Mouse (Mus musculus) urinary bladder, adult 18-20 months (tissue): Measurements from ENCODE around the gene Gm8914.
"Not testable (repeated sequence)": the region's sequence is repeated elsewhere in the genome, so short reads cannot be mapped to it uniquely, and the experiment has no call there.

Source experiments
- DNase-seq, 2 experiments: peaks; one replicate each; pipeline ENCODE4 v3.0.0; 2022; ENCODE audit warnings: low spot score in 2 of 2, mixed read lengths in 2 of 2

Gene Gm8914

DNA sequence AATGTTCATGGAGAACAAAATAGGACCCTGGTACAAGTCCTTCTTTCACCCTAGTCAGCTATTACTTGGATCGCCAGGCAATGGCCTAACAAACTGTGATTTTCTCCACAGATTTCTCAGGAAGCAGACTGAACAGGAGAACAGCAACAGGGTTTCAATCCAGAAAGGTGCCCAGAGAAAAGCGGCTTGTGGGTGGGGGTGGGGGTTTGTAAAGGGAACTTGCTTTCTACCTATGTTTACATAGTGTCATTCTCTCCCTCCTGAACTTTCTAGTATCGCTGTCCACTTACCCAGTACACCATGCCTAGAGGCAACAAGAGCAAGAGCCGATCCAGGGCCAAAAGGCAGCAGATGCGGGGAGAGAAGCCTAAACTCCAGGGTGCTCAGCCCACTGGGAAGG lies at the start of gene Gm8914:
Gm8914 (plus strand) TSS at position 301 of the 400 bp plus-strand sequence.
- not testable (repeated sequence) for DNase-seq
